ENCODE assay signal across 22 mouse cellular contexts in the genomic region with DNA sequence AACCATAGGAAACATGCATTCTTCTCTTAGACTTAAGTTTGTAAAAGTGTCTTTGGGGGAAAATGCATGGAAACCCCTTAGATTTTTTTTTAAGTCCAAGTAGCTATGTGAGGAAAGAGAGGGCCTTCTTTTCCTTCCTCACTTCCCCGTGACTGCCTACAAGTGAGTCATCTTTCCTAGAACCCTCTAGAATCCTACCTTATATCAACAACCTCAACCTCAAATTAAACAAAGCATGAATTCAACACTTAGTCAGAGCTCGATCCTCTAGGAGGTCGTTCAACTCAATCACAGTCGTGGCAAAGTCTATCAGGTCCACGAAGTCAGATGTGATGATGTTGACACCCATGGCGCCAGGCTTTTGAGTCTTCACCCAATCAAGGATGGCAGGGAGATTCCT. TPM values are rescaled to one million over a fixed set of nuclear protein-coding genes. Genes with fewer than 3 reads are reported as not detected.
DNase-seq lines count a peak whose midpoint lies in the region; ATAC-seq and TF ChIP-seq lines count a peak whose summit lies in the region.
"Had no signal": no experiment of that assay in that cellular context is flagged by ENCODE, and none has a peak within 500 bp of the region (broad histone marks: within the 10 kb centered on the region; RNA-seq: fewer than 3 reads in every experiment).

No protein-coding gene starts in this region.

- no peak overlapping the region for H3K9ac ChIP-seq in lung, postnatal 0 days (replicated peaks; ENCODE audit: low read depth)
- H3K9ac ChIP-seq: embryonic facial prominence, embryonic 13.5 days; embryonic facial prominence, embryonic 15.5 days; forebrain, embryonic 13.5 days; forebrain, embryonic 15.5 days; forebrain, postnatal 0 days had no signal

- TF ChIP-seq POLR2A in embryonic fibroblast, embryonic 13.5 days (IDR thresholded peaks at IDR 0.05; ENCODE audit: low read depth, low read length) = no peak

- H3K27ac ChIP-seq in lung, postnatal 0 days (ENCODE audit: low read length) = no peak overlapping the region
- 0 out of 2 replicates have a peak overlapping the region, but pooled peaks have one; percentile 0 for H3K27ac ChIP-seq in embryonic fibroblast, embryonic 13.5 days (ENCODE audit: insufficient read depth, low read length)
- H3K27ac ChIP-seq: embryonic facial prominence, embryonic 13.5 days; embryonic facial prominence, embryonic 15.5 days; forebrain, embryonic 13.5 days; forebrain, embryonic 15.5 days had no signal

- no peak for TF ChIP-seq CTCF in lung, postnatal 0 days (IDR thresholded peaks at IDR 0.05)
- TF ChIP-seq CTCF in embryonic fibroblast, embryonic 13.5 days (IDR thresholded peaks at IDR 0.05; ENCODE audit: borderline replicate concordance, insufficient read depth, low read length) = no peak

- H3K4me1 ChIP-seq in lung, postnatal 0 days (ENCODE audit: insufficient read depth, low read depth, low read length) = peaks cover 5% of the 10 kb centered on the region; the same call in 1 of the 2 replicates
- H3K4me1 ChIP-seq in embryonic fibroblast, embryonic 13.5 days (ENCODE audit: control insufficient read depth, insufficient read depth, low read length) = peaks cover 17% of the 10 kb centered on the region
- H3K4me1 ChIP-seq: embryonic facial prominence, embryonic 13.5 days; embryonic facial prominence, embryonic 15.5 days; forebrain, embryonic 13.5 days had no signal

- ATAC-seq in lung, postnatal 0 days = no peak
- ATAC-seq: activated CD4-positive, CD25-positive, alpha-beta regulatory T cell, adult 4 months; forebrain, embryonic 13.5 days; forebrain, embryonic 15.5 days; forebrain, postnatal 0 days; Patski had no signal

- no peaks in the 10 kb centered on the region for H3K36me3 ChIP-seq in lung, postnatal 0 days (ENCODE audit: insufficient read depth, low read length)
- H3K36me3 ChIP-seq: embryonic facial prominence, embryonic 13.5 days; embryonic facial prominence, embryonic 15.5 days had no signal

- TF ChIP-seq EP300 in lung, postnatal 0 days (IDR thresholded peaks at IDR 0.05) = peak; percentile 51

- H3K9me3 ChIP-seq in lung, postnatal 0 days (ENCODE audit: low read length) = no peaks in the 10 kb centered on the region
- H3K9me3 ChIP-seq: embryonic facial prominence, embryonic 13.5 days; embryonic facial prominence, embryonic 15.5 days; forebrain, embryonic 13.5 days; forebrain, embryonic 15.5 days had no signal

- no peak overlapping the region for H3K4me3 ChIP-seq in lung, postnatal 0 days (ENCODE audit: low read depth, low read length)
- no peak overlapping the region for H3K4me3 ChIP-seq in embryonic fibroblast, embryonic 13.5 days (ENCODE audit: insufficient read depth, low read length)
- H3K4me3 ChIP-seq: embryonic facial prominence, embryonic 13.5 days; embryonic facial prominence, embryonic 15.5 days; forebrain, embryonic 13.5 days; forebrain, embryonic 15.5 days had no signal

- WGBS in lung, postnatal 0 days = 46% methylated on average over 6 of the region's 6 CpGs

- H3K27me3 ChIP-seq in lung, postnatal 0 days (replicated peaks; ENCODE audit: insufficient read depth, low read length) = no peaks in the 10 kb centered on the region
- H3K27me3 ChIP-seq: embryonic facial prominence, embryonic 13.5 days; embryonic facial prominence, embryonic 15.5 days; forebrain, embryonic 13.5 days; forebrain, embryonic 15.5 days; Patski had no signal

- H3K4me2 ChIP-seq in lung, postnatal 0 days (replicated peaks; ENCODE audit: low read depth, low read length) = no peak overlapping the region
- H3K4me2 ChIP-seq: embryonic facial prominence, embryonic 13.5 days; embryonic facial prominence, embryonic 15.5 days; forebrain, embryonic 13.5 days; forebrain, embryonic 15.5 days had no signal

- peak; percentile 23 for DNase-seq in lung, postnatal 0 days (ENCODE audit: low spot score)
- no peak for DNase-seq in lung, postnatal 10 days
- DNase-seq in adrenal gland, postnatal 10 days = no peak
- DNase-seq in spleen, postnatal 36 days (ENCODE audit: low spot score in 2 of 2) = no peak
- DNase-seq: adrenal gland, adult 8-10 months; adrenal gland, postnatal 25 days; cerebellum, adult 11 months; cerebellum, adult 18-20 months; cerebellum, adult 8-10 months; cerebellum, adult 9-11 months; cerebellum, postnatal 14 days; cerebellum, postnatal 36 days; embryo, embryonic 11 days; forebrain, postnatal 0 days had no signal

RNA-seq across cellular contexts. Expression of gene Phldb2, which starts 11.4 kb away (rescaled TPM):
- polyA plus RNA-seq in lung, postnatal 0 days (2015; fragmentation: Nextera tagmentation; extraction: Ambion mirVana) = 54.2 and 66.7 TPM in 2 replicates
- 253 and 317 TPM in 2 replicates for polyA plus RNA-seq in embryonic fibroblast, embryonic 13.5 days (2011; ENCODE audit: insufficient read length, low read depth, missing spikeins)
- 10 to 100 TPM; 34.3 to 46.2 TPM for total RNA-seq in adrenal gland, postnatal 10 days (2021)
- total RNA-seq: MEL had no signal
- polyA plus RNA-seq: activated CD4-positive, CD25-positive, alpha-beta regulatory T cell, adult 4 months had no signal

RNA-seq across cellular contexts. Expression of gene Plcxd2, which starts 45.2 kb away (rescaled TPM):
- 0.15 and 0.20 TPM in 2 replicates for polyA plus RNA-seq in lung, postnatal 0 days (2015; fragmentation: Nextera tagmentation; extraction: Ambion mirVana)
- 7.5 and 8.9 TPM in 2 replicates for polyA plus RNA-seq in embryonic fibroblast, embryonic 13.5 days (2011; ENCODE audit: insufficient read length, low read depth, missing spikeins)
- total RNA-seq in adrenal gland, postnatal 10 days (2021) = 1 to 10 TPM; 2.5 to 2.7 TPM
- total RNA-seq: MEL had no signal
